Mouse (Mus musculus): ENCODE measurements around the gene Xkr8. TPM values are rescaled to one million over a fixed set of nuclear protein-coding genes. Genes with fewer than 3 reads are reported as not detected.
A peak's percentile ranks its signal among the peaks of the same experiment; 100 is the strongest.

Xkr8 gene
- polyA plus RNA-seq, 1 experiment from 2014 or later = 2.5 TPM

DNA sequence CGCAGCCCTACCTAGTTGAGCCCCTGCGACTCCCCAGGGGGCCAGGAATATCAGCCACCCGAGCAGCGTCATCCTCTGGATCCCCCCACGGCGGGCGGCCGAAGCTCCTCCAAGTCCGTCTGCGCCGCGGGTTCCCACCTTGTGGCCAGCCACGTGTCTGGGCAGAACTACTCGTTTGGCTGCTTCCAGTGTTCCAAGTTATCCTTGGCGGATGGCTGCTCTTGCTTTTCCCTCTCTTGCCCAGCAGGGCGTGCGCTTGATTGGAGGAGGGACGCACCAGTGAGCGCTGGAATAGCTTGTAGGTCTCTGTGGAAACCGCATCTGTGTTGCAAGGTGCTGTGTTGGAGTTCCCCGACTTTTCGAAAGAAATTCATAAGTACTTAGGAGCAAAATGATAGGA lies 24.6 kb upstream of the Xkr8 start, which contains the start of gene Smpdl3b:
TSS of gene Smpdl3b (minus strand) at position 279 of the 400 bp plus-strand sequence.
- H3K4me3 ChIP-seq (ENCODE audit: low read depth, low read length) = peak within 1 kb of the TSS; percentile 46
- H3K36me3 ChIP-seq (ENCODE audit: control insufficient read depth, insufficient read depth, low read length) = no peaks in the 10 kb centered on the region
- H3K27me3 ChIP-seq (ENCODE audit: control insufficient read depth, insufficient read depth, low read length) = no peaks in the 10 kb centered on the region
- H3K9me3 ChIP-seq (ENCODE audit: control insufficient read depth, low read length) = no peaks in the 10 kb centered on the region
- WGBS = under 1% methylated on average over 22 of the region's 22 CpGs
- peak; percentile 77 for DNase-seq (ENCODE audit: low spot score)
- H3K4me2 ChIP-seq (replicated peaks; ENCODE audit: low read depth) = peak within 1 kb of the TSS; percentile 74
- peak within 1 kb of the TSS; percentile 59; the same call in 1 of the 2 replicates for H3K27ac ChIP-seq (replicated peaks)
- peak; percentile 87 for ATAC-seq (ENCODE audit: low FRiP score, low TSS enrichment)
- TF ChIP-seq CTCF (IDR thresholded peaks at IDR 0.05; ENCODE audit: low read depth) (peak; percentile 78), EP300 (optimal IDR thresholded peaks at IDR 0.05) (no peak)
- H3K9ac ChIP-seq (ENCODE audit: low read length) = peak within 1 kb of the TSS; percentile 49
- H3K4me1 ChIP-seq (replicated peaks; ENCODE audit: control insufficient read depth, insufficient read depth) = peaks cover 4% of the 10 kb centered on the region; the same call in 1 of the 2 replicates

DNA sequence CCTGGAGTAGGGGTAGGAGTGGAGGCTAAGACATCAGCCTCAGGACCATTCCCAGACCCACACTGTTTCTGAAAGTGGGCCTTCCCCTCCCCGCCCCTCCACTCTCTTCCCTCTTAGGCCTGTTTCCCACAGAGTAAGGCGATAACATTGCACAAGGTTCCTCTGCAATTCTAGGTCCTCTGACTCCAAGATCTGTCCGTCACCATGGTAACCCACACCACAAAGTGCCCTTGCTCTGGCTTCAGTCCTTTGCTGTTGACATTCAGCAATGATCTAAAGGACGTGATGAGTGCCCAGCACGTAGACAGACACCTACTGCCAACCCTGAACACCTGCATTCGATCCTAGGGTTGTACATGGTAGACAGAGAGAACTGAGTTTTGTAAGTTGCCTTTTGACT lies 20.6 kb upstream of the Xkr8 start:
- DNase-seq (ENCODE audit: low spot score) (no peak), ATAC-seq (ENCODE audit: low FRiP score, low TSS enrichment) (no peak)
- 79% methylated on average over 6 of the region's 6 CpGs for WGBS
- TF ChIP-seq CTCF (IDR thresholded peaks at IDR 0.05; ENCODE audit: low read depth) = no peak
- no peak for TF ChIP-seq EP300 (optimal IDR thresholded peaks at IDR 0.05)
- no peak overlapping the region for H3K4me2 ChIP-seq (replicated peaks; ENCODE audit: low read depth)
- no peaks in the 10 kb centered on the region for H3K36me3 ChIP-seq (ENCODE audit: control insufficient read depth, insufficient read depth, low read length)
- H3K27me3 ChIP-seq (ENCODE audit: control insufficient read depth, insufficient read depth, low read length) = no peaks in the 10 kb centered on the region
- H3K4me3 ChIP-seq (ENCODE audit: low read depth, low read length) = no peak overlapping the region
- H3K9me3 ChIP-seq (ENCODE audit: control insufficient read depth, low read length) = no peaks in the 10 kb centered on the region
- H3K27ac ChIP-seq (replicated peaks) = no peak overlapping the region
- peaks cover 4% of the 10 kb centered on the region; the same call in 1 of the 2 replicates for H3K4me1 ChIP-seq (replicated peaks; ENCODE audit: control insufficient read depth, insufficient read depth)
- H3K9ac ChIP-seq (ENCODE audit: low read length) = no peak overlapping the region

DNA sequence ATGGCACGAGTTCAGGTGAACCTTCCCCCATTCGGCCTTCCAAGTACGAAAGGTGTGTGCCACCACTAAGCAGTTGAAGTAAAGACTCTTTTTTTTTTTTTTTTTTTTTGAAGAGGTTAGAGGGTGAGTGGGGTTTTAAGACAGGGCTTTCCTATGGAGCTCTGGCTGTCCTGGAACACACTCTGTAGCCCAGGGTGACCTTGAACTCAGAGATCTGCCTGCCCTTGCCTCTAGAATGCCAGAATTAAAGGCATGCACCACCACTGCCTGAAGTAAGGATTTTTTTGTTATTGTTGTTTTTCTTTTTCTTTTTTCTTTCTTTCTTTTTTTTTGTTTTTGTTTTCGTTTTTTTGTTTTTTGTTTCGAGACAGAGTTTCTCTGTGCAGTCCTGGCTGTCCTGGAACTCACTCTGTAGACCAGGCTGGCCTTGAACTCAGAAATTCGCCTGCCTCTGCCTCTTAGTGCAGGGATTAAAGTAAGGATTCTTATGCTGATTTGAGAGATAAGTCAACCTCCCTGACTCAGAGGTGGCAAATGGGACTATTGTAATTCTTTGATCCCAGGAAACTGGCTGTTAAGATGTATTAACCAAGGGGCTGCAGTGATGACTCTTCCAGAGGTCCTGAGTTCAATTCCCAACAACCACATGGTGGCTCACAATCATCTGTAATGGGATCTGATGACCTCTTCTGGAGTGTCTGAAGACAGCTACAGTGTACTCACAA lies 17.1 kb upstream of the Xkr8 start:
- Histone ChIP-seq H3K27me3 (ENCODE audit: control insufficient read depth, insufficient read depth, low read length) (no peaks in the 10 kb centered on the region), H3K4me2 (replicated peaks; ENCODE audit: low read depth) (no peak overlapping the region), H3K9me3 (ENCODE audit: control insufficient read depth, low read length) (no peaks in the 10 kb centered on the region), H3K9ac (ENCODE audit: low read length) (no peak overlapping the region), H3K27ac (replicated peaks) (no peak overlapping the region), H3K36me3 (ENCODE audit: control insufficient read depth, insufficient read depth, low read length) (no peaks in the 10 kb centered on the region), H3K4me1 (replicated peaks; ENCODE audit: control insufficient read depth, insufficient read depth) (no peaks in the 10 kb centered on the region), H3K4me3 (ENCODE audit: low read depth, low read length) (no peak overlapping the region)
- WGBS = 82% methylated on average over 6 of the region's 6 CpGs
- no peak for TF ChIP-seq CTCF (IDR thresholded peaks at IDR 0.05; ENCODE audit: low read depth)
- no peak for ATAC-seq (ENCODE audit: low FRiP score, low TSS enrichment)
- DNase-seq (ENCODE audit: low spot score) = no peak

DNA sequence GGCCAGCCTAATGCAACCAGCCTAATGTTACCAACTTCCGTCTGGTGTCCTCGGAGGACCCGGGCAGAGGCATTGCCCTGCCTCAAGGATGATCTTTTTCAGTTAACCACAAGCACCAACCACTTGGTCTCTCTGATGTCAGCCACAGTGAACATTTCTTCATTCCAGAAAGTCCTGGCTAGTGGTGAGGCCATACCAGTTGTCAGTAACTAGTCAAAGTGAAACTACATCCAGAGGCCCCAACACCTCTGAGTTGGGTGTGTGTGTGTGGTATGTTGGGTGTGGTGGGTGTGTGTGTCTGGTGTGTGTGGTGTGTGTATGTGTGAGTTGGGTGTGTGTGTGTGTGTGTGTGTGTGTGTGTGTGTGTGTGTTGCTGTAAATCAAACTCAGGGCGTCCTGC lies 16.4 kb upstream of the Xkr8 start:
- Histone ChIP-seq H3K27ac (replicated peaks) (peak overlapping the region; percentile 49; the same call in 1 of the 2 replicates), H3K4me1 (replicated peaks; ENCODE audit: control insufficient read depth, insufficient read depth) (no peaks in the 10 kb centered on the region), H3K9me3 (ENCODE audit: control insufficient read depth, low read length) (no peaks in the 10 kb centered on the region), H3K4me3 (ENCODE audit: low read depth, low read length) (no peak overlapping the region), H3K36me3 (ENCODE audit: control insufficient read depth, insufficient read depth, low read length) (no peaks in the 10 kb centered on the region), H3K9ac (ENCODE audit: low read length) (no peak overlapping the region), H3K4me2 (replicated peaks; ENCODE audit: low read depth) (no peak overlapping the region), H3K27me3 (ENCODE audit: control insufficient read depth, insufficient read depth, low read length) (no peaks in the 10 kb centered on the region)
- no peak for TF ChIP-seq EP300 (optimal IDR thresholded peaks at IDR 0.05)
- no peak for TF ChIP-seq CTCF (IDR thresholded peaks at IDR 0.05; ENCODE audit: low read depth)
- 87% methylated on average over 4 of the region's 4 CpGs for WGBS
- no peak for DNase-seq (ENCODE audit: low spot score)
- ATAC-seq (ENCODE audit: low FRiP score, low TSS enrichment) = peak; percentile 63

DNA sequence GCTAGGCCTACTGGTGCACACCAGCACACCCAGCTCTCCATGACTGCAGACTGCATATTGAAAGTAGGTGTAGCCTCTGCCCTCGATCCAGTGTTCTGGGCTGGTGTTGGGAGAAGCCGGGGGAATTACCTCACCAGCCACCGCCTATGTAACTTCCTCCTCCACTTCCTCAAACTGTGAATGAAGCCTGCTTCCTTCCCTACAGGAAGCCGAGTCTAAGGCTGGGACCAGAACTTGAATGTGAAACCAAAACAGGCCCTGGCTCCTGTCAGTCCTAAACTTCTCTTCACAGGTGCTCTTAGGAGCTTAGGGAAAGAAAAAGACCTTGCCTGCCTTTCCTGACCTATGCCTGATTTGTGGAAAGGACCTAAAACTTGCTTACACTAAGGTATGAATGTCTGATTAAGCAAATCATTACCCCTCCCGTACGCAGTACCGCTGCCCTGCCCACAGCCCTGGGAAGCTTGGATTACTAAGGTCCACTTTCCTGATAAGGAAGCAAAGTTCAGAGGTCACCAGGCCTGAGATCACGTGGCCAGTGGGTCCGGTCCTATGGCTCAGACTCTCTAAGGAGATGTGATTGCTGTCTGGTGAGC lies 15.4 kb upstream of the Xkr8 start:
- H3K36me3 ChIP-seq (ENCODE audit: control insufficient read depth, insufficient read depth, low read length) = no peaks in the 10 kb centered on the region
- H3K9ac ChIP-seq (ENCODE audit: low read length) = no peak overlapping the region
- peak overlapping the region; percentile 11; the same call in 1 of the 2 replicates for H3K4me2 ChIP-seq (replicated peaks; ENCODE audit: low read depth)
- TF ChIP-seq EP300 (optimal IDR thresholded peaks at IDR 0.05) (no peak), CTCF (IDR thresholded peaks at IDR 0.05; ENCODE audit: low read depth) (no peak)
- no peaks in the 10 kb centered on the region for H3K4me1 ChIP-seq (replicated peaks; ENCODE audit: control insufficient read depth, insufficient read depth)
- ATAC-seq (ENCODE audit: low FRiP score, low TSS enrichment) (peak; percentile 90), DNase-seq (ENCODE audit: low spot score) (peak; percentile 69)
- H3K27ac ChIP-seq (replicated peaks) = peak overlapping the region; percentile 78
- 43% methylated on average over 9 of the region's 9 CpGs for WGBS
- no peaks in the 10 kb centered on the region for H3K9me3 ChIP-seq (ENCODE audit: control insufficient read depth, low read length)
- H3K4me3 ChIP-seq (ENCODE audit: low read depth, low read length) = no peak overlapping the region
- no peaks in the 10 kb centered on the region for H3K27me3 ChIP-seq (ENCODE audit: control insufficient read depth, insufficient read depth, low read length)

Data from stomach, postnatal 0 days (tissue).